Mouse (Mus musculus) fibroblast of lung, adult 2 months (primary cell): ENCODE data around the gene Copa.

Source experiments
- DNase-seq: peaks from one replicate; pipeline ENCODE4 v3.0.0-alpha.2; 2011; ENCODE audit warnings: low read depth

Copa gene

GRCm38 (mm10) chr1:172143570-172143969, 61.2 kb downstream of the Copa start:
- DNase-seq: peak; percentile 59

- DNase-seq: peak; percentile 95
Measured at GRCm38 (mm10) chr1:172147835-172148278, 65.5 kb downstream of the Copa start, which contains the start of gene Dcaf8. Dcaf8 (plus strand) TSS chr1:172148084.

- DNase-seq: no peak
Measured at GRCm38 (mm10) chr1:172148279-172148954, 66.1 kb downstream of the Copa start.

- DNase-seq: no peak
Measured at GRCm38 (mm10) chr1:172148955-172149815, 66.9 kb downstream of the Copa start.

- no peak for DNase-seq
Measured at GRCm38 (mm10) chr1:172154536-172154935, 72.2 kb downstream of the Copa start.

GRCm38 (mm10) chr1:172155518-172155917, 73.2 kb downstream of the Copa start:
- no peak for DNase-seq

GRCm38 (mm10) chr1:172159970-172160369, 77.6 kb downstream of the Copa start:
- DNase-seq: no peak

- no peak for DNase-seq
Measured at GRCm38 (mm10) chr1:172160508-172160907, 78.2 kb downstream of the Copa start.

- no peak for DNase-seq
Measured at GRCm38 (mm10) chr1:172162009-172162408, 79.7 kb downstream of the Copa start.

- no peak for DNase-seq
Measured at GRCm38 (mm10) chr1:172162959-172163358, 80.6 kb downstream of the Copa start.

- DNase-seq: no peak
Measured at GRCm38 (mm10) chr1:172167911-172168310, 85.6 kb downstream of the Copa start.

- no peak for DNase-seq
Measured at GRCm38 (mm10) chr1:172169809-172170208, 87.5 kb downstream of the Copa start.
